Mouse (Mus musculus): ENCODE data around the gene Akap7. TPM values are rescaled to one million over a fixed set of nuclear protein-coding genes. Genes with fewer than 3 reads are reported as not detected.
"Not testable (repeated sequence)": the region's sequence is repeated elsewhere in the genome, so short reads cannot be mapped to it uniquely, and the experiment has no call there.

The Akap7 gene
- total RNA-seq, 2 experiments from 2014 or later: 68.4 to 70.1 TPM

- no peak for DNase-seq (ENCODE audit: low spot score in 2 of 2)
These were observed 115.2 kb downstream of the Akap7 start for GRCm38 (mm10) chr10:25192180-25193073.

GRCm38 (mm10) chr10:25191166-25191565, 116.5 kb downstream of the Akap7 start:
- DNase-seq (ENCODE audit: low spot score in 2 of 2): no peak

GRCm38 (mm10) chr10:25186240-25186639, 121.4 kb downstream of the Akap7 start:
- not testable (repeated sequence) for DNase-seq (ENCODE audit: low spot score in 2 of 2)

- no peak for DNase-seq (ENCODE audit: low spot score in 2 of 2)
These were observed 122.0 kb downstream of the Akap7 start for GRCm38 (mm10) chr10:25185691-25186090.

GRCm38 (mm10) chr10:25184819-25185603, 122.7 kb downstream of the Akap7 start:
- no peak for DNase-seq (ENCODE audit: low spot score in 2 of 2)

DNA sequence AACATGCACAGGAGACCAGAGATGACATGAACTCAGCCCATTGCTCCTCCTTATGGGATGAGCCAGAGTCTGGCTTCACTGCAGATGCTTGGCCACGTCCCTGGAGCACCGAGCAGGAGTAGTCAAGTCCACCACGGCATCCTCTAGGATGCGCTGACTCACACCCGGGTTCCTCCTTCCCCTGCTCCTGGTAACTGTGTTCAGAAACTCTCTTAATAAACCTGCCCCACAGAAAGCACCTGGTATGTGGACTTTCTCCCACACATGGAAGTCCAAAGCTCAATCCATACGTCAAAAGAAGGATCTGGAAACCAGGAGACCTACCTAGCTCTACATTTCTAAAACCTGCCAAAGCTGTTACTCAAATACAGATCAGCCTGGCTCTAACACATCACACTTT, 124.4 kb downstream of the Akap7 start:
- DNase-seq (ENCODE audit: low spot score in 2 of 2): no peak

DNA sequence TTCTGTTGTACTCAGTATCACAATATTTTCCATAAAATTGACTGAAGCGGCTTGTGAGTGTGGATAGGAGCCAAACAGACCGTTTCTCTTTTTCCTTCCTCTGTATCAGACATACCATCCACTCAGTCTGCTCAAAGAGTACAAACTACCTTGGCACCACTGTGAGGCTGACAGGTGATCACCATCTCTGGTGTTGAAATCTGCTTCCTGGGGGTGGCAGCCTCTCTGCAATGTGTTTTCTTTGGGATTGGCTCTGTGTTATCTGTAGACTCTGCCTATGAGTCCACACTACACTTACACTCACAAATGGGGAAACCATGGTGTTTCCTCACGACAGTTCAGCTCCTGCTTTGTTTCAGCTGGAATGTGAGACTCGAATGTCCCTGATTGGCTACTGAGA, 128.6 kb downstream of the Akap7 start:
- no peak for DNase-seq (ENCODE audit: low spot score in 2 of 2)

DNA sequence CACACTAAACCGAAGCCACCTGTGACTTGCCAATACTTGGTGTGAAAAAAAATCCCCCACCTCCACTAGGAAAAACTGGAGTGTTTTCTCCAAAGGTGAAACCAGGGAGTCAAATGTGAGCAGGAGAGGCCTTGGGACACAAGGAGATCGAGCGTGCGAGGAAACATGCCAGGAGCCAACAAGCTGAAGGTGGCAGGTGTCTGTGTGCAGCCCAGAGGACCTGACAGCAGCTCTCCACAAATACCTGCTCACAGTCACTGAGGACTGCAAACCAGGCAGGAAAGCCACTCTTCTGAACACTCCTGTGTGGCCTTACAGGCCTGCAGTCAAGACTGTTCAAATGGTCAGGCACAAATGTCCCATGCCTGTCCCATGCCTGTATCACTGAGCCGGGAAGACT, 130.4 kb downstream of the Akap7 start:
- no peak for DNase-seq (ENCODE audit: low spot score in 2 of 2)

GRCm38 (mm10) chr10:25174872-25175271, 132.8 kb downstream of the Akap7 start:
- DNase-seq (ENCODE audit: low spot score in 2 of 2): no peak

- DNase-seq (ENCODE audit: low spot score in 2 of 2): no peak
These were observed 140.1 kb downstream of the Akap7 start for GRCm38 (mm10) chr10:25167365-25168194.

GRCm38 (mm10) chr10:25163510-25163909, 144.2 kb downstream of the Akap7 start:
- not testable (repeated sequence) for DNase-seq (ENCODE audit: low spot score in 2 of 2)

DNA sequence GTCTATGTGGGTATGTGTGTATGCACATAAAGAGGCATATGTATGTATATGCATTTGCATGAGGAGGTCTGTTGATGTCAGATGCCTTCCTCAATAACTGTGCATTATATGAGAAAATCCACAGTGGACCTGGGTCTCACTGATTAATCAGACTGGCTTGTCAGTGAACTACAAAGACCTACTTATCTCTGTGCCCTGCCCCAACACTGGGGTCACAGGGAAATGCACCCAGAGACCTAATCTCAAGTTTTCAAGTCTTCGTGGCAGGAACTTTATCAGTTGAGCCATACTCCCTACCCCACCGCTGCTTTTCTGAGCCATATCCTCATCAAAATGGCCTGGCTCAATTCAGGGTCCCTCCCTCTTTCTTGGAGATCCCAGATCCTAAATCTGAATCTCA, 146.0 kb downstream of the Akap7 start:
- DNase-seq (ENCODE audit: low spot score in 2 of 2): no peak

DNA sequence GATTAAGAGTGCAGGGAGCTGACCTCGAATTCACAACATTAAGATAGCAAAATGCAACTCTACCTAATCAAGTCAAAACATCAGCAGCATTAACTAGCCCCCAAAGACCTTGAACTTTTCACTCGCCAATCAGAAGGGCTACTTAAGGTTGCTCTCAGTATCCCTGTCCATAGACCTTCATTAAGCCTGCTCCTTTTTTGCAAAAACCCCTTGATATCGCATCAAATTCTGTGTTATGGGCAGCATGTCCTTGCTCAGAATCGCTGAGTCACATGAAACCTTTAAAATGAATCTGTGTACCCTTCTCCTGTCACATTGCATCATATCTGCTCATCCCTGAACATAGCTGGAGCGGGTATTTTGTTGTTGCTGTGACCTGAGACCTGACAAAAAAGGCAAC, 149.0 kb downstream of the Akap7 start:
- DNase-seq (ENCODE audit: low spot score in 2 of 2): no peak

DNA sequence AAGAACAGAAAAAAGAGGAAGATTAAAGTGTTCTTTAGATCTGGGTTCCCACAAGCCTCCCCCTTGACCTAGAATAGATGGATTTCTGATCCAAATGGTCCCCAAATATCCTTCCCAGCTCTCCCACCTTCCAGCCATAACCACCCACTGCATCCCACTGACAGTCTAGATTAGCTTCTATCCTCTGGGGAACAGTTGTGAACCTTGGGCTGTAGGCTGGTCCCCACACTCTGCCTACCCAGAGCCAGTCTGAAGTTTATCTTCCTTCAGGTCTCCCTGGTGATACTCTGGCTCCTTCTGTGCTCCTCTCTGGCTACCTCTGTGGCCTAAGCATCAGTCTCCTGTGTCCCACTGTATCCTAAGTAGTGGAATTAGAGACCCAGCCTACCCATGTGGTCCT, 150.3 kb downstream of the Akap7 start:
- DNase-seq (ENCODE audit: low spot score in 2 of 2): no peak

GRCm38 (mm10) chr10:25154225-25154624, 153.4 kb downstream of the Akap7 start:
- no peak for DNase-seq (ENCODE audit: low spot score in 2 of 2)

DNA sequence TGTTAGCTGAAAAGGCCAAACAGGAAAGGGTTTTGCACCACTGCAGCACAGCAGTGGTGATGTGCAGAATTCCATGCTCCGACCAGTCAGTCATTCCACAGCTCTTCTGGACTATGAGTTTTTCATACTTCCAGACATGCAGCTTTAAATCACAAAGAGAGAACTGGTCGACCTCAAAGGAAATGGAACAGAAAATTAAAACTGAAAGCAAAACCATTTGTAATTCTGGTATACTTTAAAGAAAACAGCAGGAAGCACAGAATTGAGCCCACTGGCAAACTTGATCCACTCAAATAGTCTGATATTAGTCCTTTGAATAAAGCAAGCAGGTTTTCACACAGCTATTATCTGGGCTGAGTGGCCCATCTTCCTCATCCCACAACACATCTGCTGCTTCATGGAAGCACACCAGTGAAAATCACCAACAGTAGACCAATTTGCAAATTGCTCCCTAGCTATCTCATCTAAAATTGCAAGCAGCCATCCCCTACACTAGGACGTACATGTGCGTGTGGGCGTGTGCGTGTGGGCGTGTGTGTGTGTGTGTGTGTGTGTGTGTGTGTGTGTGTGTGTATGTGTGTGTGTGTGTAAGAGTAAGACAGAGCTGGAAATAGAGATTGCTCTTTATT, 156.4 kb downstream of the Akap7 start:
- peak in 1 of 2 experiments; percentile 30 for DNase-seq (ENCODE audit: low spot score in 2 of 2)

- DNase-seq (ENCODE audit: low spot score in 2 of 2): peak; percentile 52 to 69
These were observed 161.8 kb downstream of the Akap7 start for GRCm38 (mm10) chr10:25145851-25146250.

DNA sequence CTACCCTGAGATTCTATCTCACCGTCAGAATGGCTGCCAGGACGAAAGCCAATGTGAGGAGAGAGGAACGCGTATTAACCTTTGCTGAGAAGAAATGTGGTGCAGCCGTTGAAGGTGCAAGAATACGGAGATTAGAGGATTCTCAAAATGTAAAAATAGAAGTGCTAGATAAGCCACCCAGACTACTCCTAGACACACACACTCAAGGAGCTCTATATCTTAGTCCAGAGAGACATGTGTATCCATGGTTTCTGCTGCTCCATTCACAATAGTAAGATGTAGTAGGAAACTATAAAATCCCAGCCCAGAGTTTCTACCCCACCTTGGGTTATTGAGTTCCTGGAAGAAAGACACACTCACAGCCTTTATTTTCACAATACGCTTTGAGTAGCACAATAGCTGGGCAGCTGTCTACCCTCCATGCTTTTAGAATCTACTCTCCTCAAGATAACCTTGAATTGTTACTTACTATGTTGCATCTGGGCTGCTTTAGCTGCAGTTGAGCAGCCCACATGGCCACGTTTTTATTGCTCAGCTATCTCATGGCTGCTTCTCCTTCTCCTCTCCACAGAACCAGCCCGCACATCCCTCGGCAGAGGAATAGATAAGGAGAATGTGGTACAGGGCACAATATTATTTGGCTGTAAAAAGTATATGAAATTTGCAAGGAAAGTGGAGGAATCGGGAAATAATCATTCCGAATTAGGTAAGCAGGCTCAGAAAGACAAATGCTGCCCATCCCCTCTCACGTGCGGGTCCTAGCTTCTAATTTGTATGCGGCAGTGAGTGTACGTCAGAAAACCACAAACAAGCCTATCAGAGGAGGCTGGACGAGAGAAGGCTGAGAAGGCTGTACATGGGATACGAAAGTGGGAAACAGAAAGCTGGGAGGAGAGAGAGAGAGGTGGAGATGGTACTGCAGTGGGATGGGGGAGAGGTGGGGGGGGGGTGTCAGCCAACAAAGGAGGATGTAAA, 162.6 kb downstream of the Akap7 start:
- peak; percentile 18 to 23 for DNase-seq (ENCODE audit: low spot score in 2 of 2)

DNA sequence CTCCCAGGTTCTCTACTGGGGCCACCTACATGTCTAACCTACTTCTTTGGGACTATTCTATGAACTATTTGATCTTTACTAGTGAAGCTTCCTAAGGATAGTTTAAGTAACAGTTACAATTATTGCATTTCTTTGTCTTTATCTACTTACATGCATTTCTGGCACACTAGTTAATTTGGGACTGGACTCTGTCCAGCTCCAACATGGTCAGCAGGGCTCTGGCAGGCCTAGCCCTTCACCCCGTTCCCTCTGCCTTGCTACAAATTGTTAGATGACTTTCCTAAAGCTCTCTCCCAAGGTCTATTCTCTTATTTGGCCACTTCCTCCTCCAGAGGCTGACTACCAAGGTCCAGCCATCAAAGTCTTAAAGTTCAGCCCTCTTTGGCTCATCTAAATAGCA, 165.9 kb downstream of the Akap7 start:
- DNase-seq (ENCODE audit: low spot score in 2 of 2): no peak

Measured in left cerebral cortex, adult 18-20 months (tissue).